Mouse (Mus musculus) gastrocnemius, postnatal 25 days (tissue): ENCODE results near the gene Dapp1. TPM values are rescaled to one million over a fixed set of nuclear protein-coding genes. Genes with fewer than 3 reads are reported as not detected.
"Not testable (repeated sequence)": the region's sequence is repeated elsewhere in the genome, so short reads cannot be mapped to it uniquely, and the experiment has no call there.

Experiments used
- DNase-seq: peaks from one replicate; pipeline ENCODE4 v3.0.0; 2022
- total RNA-seq, 2 experiments: library from RNA; stranded (reverse); gene quantifications; 1 replicate in 1 of 2; 2 replicates in 1 of 2; pipeline ENCODE4 v1.2.3; 2021

Dapp1 gene
- total RNA-seq, 2 experiments from 2014 or later, result 0.84 to 1.3 TPM

GRCm38 (mm10) chr3:137991183-137991582 lies 9.8 kb upstream of the Dapp1 start:
- peak; percentile 68 for DNase-seq

- DNase-seq, result no peak
These were observed 8.1 kb upstream of the Dapp1 start for GRCm38 (mm10) chr3:137989405-137989804.

- no peak for DNase-seq
These were observed 637 bp downstream of the Dapp1 start for GRCm38 (mm10) chr3:137980435-137981381.

DNA sequence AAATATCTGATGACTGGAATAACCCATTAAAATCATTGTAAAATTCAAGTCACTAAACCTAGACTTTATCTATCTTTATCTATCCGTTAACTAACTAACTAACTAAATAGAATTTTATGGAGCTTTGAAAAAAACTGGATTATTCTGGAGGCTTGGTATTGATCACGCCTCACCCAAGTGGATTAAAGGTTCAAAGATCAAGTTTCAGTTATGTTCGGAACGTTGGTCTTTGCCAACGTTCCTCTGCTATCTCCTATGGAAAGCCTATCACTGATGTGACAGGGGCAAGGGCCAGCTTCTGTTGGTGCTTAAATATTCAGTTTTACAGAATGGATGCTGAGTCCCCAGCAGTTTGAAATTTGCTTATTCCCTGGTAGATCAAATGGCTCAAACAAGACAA lies 3.1 kb downstream of the Dapp1 start:
- DNase-seq, result no peak

DNA sequence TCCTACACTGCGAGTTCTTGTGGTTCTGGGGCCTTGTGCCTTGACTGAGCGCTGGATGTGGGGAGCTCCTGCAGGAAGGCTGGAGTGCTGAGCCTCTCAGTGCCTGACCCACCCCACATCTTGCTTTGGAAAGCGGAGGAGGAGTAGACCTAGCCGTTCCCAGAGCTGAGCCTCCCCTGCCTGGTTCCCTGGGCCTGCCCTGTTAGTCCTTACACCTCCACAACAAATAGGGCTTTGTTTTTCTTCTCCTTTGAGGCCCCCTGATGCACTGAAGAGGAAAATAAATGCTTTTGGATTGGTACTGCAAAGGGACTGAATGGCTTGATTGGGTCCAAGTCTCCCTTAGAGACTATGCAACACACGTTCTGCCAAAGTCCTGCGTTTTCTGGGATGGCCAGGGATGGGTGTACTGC lies 3.7 kb downstream of the Dapp1 start:
- DNase-seq, result no peak

GRCm38 (mm10) chr3:137976943-137977628 lies 4.3 kb downstream of the Dapp1 start:
- no peak for DNase-seq

GRCm38 (mm10) chr3:137975856-137976423 lies 5.4 kb downstream of the Dapp1 start:
- no peak for DNase-seq

GRCm38 (mm10) chr3:137975435-137975834 lies 5.9 kb downstream of the Dapp1 start:
- DNase-seq, result no peak

DNA sequence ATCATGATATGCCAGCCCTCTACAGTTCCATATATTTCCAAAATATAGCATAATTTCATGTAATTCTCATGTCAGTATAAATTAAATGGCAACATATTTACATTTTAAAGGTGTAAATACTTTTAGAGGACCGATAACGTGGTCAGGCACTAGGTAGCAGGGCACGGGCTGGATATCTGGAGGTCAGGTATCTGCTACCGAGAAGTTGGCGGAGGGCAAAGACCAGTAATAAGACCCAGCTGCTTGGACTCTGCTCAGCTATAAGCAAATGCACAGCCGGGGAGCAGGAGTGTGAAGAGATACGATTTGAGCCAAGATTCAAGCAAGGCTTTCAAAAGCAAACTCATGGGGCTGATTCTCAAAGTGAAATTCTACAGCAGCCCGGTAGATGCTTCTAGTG lies 7.0 kb downstream of the Dapp1 start:
- no peak for DNase-seq

DNA sequence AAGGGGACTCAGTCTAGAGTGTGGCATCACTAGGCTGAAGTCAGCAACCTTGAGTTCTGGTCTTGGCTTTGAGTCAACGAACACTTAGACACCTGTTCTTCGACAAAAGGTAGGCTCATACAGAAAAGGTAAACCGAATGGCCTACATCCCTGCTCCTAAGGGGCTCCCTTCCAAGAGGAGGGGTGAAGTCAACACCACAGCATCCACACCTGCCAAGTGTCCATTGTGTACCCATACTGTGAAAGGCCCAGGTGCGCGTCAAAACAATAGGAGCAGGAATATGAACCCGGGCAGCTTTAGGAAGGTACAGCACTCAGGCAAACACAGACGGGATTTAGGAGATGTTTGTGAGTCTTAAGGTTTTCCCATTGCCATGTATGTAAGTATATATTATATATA lies 8.4 kb downstream of the Dapp1 start:
- no peak for DNase-seq

DNA sequence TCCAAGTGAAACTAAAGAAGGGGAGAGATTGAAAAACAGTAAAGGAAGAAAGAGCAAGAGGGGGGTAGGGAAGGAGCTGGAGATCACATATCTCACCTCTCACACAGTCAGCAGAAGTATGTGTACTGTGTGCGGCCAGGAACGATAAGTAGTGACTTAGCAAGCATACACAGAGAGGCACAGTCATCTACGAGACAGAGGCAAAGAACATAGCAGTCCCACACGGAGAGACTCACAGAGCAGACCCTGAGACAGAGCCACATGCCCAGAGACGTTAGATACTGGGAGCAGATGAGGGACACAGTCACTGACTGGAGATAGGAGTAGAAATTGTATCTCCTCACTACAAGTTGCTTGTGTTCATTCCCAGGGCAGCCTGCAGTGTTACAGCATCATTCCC lies 9.1 kb downstream of the Dapp1 start:
- DNase-seq, result no peak

DNA sequence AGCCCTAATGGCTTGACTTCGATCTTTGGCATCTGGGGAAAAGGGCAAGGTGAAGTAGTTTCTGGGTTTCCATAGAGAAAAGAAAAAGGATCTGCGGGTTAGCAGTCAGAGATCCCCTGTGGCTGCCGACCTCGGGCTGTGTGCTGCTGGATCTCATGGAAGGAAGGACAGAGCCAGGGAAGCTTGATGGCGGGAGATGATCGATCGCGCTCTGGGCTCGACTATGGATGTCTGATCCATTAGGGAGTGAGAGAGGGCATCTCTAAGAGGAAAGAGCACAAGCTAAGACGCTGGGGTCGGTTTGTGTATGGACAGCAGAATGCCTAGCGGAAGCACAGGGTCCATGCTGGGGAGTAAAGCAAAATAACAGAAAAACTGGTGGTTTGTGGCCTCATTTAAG lies 11.4 kb downstream of the Dapp1 start:
- no peak for DNase-seq

GRCm38 (mm10) chr3:137968820-137969486 lies 12.4 kb downstream of the Dapp1 start:
- no peak for DNase-seq

DNA sequence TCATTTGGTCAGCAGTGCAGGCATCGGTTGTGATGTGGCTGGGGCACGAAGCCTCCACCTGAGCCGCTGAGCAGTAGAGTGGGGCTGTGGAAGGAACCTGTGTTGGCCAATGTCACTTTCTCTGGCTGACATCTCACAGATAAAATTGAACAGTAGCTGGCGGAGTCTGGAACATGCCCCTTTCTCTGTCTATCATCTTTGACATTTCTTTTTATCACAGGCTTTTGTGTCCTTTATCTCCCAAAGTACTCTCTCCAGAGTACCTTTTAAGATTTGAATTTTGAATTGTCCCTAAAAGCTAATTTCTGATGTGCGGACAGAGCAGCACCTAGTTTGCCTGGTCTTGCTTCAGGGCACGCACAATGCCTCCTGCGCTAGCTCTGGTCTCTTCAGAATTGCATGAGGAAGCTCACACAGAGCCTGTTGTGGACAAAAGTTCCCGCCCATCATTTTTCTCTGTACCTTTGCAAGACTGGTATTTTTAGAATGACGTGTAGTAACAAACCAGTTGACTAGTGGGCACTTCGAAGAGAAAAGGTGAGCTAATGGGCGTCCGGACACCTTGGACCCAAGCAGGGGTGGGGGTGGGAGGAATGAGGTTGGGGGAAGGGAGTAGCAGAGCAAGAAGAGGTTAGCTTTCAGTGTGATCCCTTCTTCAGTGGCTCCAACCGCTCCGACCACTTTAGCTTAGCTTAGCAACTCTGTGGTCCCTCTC lies 13.1 kb downstream of the Dapp1 start:
- no peak for DNase-seq

DNA sequence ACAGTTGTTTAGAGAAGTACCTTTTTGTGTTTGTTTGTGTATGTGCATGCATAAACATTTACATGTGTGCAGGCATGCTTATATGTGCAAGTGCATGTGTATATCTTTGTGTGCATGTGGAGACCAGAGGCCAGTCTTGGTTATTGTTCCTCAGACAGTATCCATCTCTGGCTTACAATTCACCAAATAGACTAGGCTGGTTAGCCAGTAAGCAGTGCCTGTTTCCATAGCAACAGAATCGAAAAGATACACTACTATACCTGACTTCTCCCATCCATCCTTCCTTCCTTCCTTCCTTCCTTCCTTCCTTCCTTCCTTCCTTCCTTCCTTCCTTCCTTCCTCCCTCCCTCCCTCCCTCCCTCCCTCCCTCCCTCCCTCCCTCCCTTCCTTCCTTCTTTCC lies 17.3 kb downstream of the Dapp1 start:
- not testable (repeated sequence) for DNase-seq

GRCm38 (mm10) chr3:137963508-137963907 lies 17.8 kb downstream of the Dapp1 start:
- DNase-seq, result no peak

DNA sequence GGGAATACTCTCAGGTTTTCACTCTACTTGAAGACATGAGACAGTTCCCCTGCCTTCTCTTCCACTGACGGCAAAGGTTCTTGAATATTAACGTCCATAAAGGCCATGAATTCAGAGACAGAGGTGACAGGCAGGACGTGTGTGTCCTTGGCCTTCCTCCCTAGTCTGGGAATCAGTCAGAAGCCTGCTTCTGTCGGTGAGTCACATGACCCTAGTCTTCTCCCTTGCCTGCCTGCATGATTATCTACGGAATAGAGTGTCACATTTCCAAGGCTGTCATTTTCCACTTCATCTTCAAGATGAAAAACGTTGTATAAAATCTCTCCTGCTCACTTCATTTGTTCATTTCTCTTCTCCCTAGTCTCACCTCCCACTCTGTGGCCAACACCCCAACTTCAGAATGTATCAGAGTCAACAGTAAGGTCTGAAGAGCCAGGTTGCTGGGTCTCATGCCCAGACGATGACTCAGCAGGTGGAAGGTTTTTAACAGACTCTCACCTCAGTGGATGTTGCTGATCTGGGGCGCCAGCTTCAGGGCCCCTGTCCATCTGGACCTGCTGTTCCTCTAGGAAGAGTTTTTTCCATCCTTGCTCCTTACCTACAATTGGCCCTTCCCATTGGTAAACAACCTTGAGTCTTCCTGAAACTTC lies 19.5 kb downstream of the Dapp1 start:
- DNase-seq, result no peak

GRCm38 (mm10) chr3:137959456-137959855 lies 21.9 kb downstream of the Dapp1 start:
- DNase-seq, result no peak

- no peak for DNase-seq
These were observed 23.0 kb downstream of the Dapp1 start for GRCm38 (mm10) chr3:137958352-137958751.

- DNase-seq, result no peak
These were observed 23.5 kb downstream of the Dapp1 start for GRCm38 (mm10) chr3:137957864-137958263.

GRCm38 (mm10) chr3:137955560-137956081 lies 25.7 kb downstream of the Dapp1 start:
- DNase-seq, result no peak
